Mouse (Mus musculus): ENCODE measurements around the gene Ano10.

Gene Ano10

GRCm38 (mm10) chr9:122156389-122157078, 137.7 kb downstream of the Ano10 start:
- no peak for DNase-seq (ENCODE audit: low spot score)

DNA sequence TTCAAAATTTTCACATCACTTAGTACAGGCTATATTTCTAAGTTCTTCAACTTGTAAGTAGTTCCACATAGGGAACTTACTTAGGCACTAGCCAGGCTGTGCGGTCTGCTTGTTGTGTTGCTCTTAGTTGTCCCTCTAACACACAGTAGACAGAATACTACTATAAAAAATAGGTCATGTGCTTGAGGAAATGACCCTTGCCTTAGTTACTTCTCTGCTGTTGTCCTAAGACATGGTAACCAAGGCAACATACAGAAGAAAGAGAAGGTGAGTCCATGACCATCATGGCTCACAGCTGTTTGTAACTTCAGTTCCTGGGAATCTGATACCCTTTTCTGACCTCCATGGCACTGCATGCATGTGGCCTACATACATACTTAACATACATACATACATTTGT, 139.0 kb downstream of the Ano10 start:
- DNase-seq (ENCODE audit: low spot score), result no peak

DNA sequence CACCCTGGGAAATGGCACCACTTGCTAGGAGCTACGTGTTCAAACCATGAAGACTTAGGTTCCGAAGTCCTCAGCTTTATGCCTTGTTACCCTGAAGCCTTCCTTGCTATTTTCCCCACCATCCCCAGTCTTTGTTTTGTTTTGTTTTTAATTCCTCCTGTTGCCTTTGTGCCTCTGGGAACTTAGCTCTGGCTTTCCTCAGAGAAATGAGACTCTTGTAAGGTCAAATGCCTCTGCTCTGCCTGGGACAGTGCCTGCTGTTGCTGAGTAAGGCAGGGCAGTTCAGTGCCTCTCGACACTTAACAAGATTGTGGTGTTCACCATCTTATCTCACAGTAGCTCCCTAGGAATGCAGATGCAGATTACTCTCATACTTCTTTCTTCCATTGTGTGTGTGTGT, 140.8 kb downstream of the Ano10 start:
- DNase-seq (ENCODE audit: low spot score), result no peak

GRCm38 (mm10) chr9:122152501-122152900, 141.7 kb downstream of the Ano10 start:
- DNase-seq (ENCODE audit: low spot score), result no peak

- no peak for DNase-seq (ENCODE audit: low spot score)
Observed at GRCm38 (mm10) chr9:122152063-122152462, 142.2 kb downstream of the Ano10 start.

GRCm38 (mm10) chr9:122149997-122150826, 144.0 kb downstream of the Ano10 start:
- no peak for DNase-seq (ENCODE audit: low spot score)

DNA sequence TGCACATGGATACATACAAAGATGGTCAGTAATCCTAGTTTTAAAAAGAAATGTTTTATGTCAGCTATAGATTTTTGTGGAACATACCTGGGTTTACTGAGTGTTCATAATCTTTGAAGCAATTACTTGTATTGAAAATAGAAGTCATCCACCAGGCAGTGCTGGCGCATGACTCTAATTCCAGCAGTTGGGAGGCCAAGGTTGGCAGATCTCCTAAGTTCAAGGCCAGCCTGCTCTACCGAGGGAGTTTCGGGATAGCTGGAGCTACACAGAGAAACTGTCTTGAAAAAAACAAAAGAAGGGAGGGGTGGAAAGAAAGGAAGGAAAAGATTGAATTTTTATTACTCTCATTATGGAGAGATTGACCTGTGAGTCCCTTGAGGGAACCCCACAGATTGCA, 145.9 kb downstream of the Ano10 start:
- no peak for DNase-seq (ENCODE audit: low spot score)

- no peak for DNase-seq (ENCODE audit: low spot score)
Observed at GRCm38 (mm10) chr9:122146124-122146870, 147.9 kb downstream of the Ano10 start.

DNA sequence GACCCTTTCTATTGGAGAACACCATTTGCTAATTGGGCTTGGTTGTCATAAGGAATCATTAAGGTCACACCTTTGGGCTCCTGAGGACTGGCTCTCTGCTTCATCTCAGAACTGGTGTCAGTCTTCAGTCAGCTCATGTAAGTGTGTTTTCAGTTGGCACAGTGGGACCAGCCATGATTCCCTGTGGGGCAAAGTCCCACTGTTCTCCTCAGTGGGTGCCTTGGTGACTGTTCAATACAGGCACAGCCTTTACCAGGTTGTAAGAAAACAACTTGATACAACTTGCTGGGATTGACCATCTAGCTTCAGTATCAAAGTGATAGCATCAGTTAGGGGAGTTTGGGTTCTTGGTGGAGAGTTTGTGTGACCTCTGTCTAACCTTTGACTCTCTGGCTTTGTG, 148.5 kb downstream of the Ano10 start:
- DNase-seq (ENCODE audit: low spot score), result no peak

GRCm38 (mm10) chr9:122144776-122145175, 149.4 kb downstream of the Ano10 start:
- no peak for DNase-seq (ENCODE audit: low spot score)

DNA sequence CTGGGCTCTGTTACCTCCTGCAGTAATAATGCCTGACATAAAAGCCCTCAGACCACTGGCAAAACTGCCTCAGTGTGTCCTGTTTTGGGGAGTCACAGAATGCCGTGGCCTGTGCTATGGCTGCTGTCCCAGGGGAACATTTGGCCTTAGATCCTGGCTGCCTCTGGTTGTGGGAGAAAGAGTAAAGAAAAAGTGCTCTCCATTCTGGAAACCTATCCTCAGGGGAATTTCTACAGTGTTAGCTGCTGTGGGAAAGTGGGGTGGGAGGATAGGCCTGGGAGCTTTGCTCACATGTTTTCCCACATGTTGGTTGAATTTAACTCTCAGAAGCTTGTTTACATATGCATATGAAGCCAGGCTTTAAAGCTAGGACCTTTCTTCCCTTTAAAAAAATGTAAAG, 151.0 kb downstream of the Ano10 start:
- no peak for DNase-seq (ENCODE audit: low spot score)

GRCm38 (mm10) chr9:122139236-122139635, 155.0 kb downstream of the Ano10 start:
- no peak for DNase-seq (ENCODE audit: low spot score)

GRCm38 (mm10) chr9:122138371-122139029, 155.7 kb downstream of the Ano10 start:
- DNase-seq (ENCODE audit: low spot score), result no peak

DNA sequence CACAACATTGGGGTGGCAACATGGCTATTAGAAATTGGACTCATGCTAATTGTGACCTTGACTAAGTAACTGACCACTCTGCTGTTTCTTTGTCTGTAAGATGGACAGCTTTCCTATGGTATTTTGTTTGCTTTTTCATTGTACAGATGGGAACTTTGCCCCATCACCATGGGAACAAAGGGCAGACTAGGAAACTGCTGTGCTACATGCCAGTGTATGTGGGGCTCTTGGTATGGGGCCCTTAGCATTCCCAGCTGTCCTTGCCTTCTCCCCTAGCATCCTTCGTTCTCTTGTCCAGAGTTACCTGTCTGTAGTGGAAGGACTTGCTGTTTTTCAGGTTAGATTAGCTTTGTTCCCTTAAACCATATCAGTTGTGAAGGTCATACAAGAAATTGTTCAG, 156.3 kb downstream of the Ano10 start:
- no peak for DNase-seq (ENCODE audit: low spot score)

DNA sequence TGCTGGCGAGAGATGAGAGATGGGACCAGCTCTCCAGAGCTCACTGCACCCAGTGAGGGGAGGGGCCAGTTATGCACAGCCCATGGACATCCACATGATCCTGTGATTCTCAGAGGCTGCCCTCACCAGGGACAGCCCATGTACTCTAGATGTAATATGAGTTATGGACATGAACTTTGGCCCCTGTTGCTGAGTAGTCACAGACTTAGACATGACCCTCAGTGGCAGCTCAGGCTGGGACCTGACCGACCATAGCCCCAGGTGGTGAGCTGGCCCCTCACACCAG, 158.4 kb downstream of the Ano10 start:
- DNase-seq (ENCODE audit: low spot score), result no peak

- no peak for DNase-seq (ENCODE audit: low spot score)
Observed at GRCm38 (mm10) chr9:122135095-122135884, 158.9 kb downstream of the Ano10 start.

DNA sequence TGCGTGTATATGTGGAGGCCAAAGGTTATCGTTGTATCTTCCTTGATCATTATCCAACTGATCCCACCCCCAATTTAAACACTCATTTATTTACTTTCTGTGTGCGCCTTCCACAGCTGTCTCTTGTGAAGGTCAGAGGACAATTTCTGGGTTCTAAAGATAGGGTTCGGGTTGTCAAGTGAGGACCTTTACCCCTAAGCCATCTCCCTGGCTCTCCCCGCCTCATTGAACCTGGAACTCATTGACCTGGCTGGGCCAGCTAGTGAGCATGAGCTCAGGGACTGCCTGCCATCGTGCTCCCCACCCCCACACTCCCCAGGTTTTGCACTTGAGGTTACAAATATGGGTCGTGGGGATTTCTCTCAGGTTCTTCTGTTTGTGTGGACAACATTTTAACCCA, 162.1 kb downstream of the Ano10 start:
- DNase-seq (ENCODE audit: low spot score), result no peak

DNA sequence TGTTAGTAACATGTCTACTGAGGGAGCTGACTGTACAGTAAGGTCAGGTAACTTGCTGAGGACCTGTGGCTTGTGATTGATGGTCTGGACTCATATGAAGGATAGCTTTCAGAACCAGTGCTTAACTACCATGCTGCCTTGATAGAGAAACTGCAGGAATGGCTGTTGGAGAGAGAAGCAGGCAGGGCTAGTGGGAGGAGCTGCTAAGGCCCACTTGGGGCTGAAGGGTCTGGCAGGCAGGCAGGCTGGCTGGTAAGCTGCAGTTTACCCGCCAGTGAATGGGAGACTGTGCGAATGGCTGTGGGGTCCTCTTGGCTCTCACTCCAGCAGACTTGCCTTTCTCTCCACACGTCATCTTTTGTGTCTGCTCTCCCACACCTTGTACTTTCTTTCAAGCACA, 163.6 kb downstream of the Ano10 start:
- no peak for DNase-seq (ENCODE audit: low spot score)

- peak; percentile 7 for DNase-seq (ENCODE audit: low spot score)
Observed at GRCm38 (mm10) chr9:122128686-122129085, 165.5 kb downstream of the Ano10 start.

DNA sequence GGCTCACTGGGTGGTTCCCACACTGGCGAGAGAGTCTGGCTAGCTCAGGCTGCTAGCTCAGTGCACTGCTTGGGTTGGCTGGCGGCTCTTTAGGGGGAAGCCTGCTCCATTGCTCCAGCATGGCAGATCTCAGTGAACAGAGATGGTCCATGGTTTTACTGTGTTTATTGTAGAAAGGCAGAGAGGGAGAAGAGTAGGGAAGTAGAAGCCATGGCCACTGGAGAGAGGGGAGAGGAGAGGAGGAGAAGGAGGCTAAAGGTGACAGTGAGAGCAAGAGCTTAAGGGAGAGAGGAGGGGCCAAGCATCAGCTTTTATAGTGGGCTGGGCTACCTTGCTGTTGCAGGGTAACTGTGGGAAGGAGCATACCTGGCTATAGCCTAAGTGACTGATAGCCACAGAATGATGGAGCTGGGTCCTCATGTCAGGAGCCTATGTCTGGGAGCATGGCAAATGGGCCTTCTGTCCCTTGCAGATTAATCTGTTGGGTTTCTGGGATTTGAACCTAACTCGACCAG, 166.9 kb downstream of the Ano10 start:
- no peak for DNase-seq (ENCODE audit: low spot score)

DNA sequence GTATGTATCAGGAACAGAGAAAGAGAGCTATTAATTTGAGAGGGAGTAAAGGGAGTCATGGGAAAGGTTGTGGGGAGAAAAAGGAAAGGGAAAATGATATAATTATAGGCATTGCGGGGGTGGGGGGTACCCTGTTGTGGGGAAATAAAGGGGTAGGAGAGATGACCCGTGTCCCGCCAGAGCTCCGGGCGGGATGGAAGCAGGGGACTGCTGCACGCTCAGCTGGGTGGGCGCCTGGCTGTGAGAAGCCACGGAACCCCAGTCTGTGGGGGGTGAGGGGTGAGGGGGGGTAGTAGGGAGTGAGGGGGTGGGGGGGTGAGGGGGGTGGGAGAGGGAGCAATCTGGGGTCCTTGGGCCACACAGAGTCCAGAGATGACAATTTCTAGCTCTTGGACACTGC, 167.4 kb downstream of the Ano10 start:
- DNase-seq (ENCODE audit: low spot score), result no peak

Data from spleen, adult 12 weeks (tissue).